ENCODE assay signal across 14 mouse cellular contexts in the genomic region with DNA sequence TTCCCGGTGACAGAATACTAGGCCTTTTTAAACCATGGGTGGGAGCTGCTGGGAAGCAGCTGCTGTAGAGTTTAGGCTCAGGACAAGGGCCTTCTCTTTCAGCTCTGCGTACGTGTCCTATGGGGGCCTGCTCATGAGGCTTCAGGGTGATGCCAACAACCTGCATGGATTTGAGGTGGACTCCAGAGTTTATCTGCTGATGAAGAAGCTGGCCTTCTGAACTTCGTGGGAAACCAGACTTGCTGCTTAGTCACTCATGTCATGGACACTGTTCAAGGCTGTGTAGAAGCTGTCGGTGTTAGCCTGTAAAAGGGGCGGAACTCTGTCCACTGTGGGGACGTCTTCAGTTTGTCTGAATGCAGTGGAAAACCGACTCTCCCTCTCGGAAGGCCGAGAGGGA. TPM values are rescaled to one million over a fixed set of nuclear protein-coding genes. Genes with fewer than 3 reads are reported as not detected.
"Had no signal": no experiment of that assay in that cellular context is flagged by ENCODE, and none has a peak within 500 bp of the region (broad histone marks: within the 10 kb centered on the region; RNA-seq: fewer than 3 reads in every experiment).

No protein-coding gene starts in this region.

- DNase-seq: lung, adult 18-20 months; lung, embryonic 14.5 days; lung, postnatal 10 days; lung, postnatal 4 days; retina, postnatal 1 day; right cerebral cortex, adult 18-20 months; right cerebral cortex, postnatal 25 days; right cerebral cortex, postnatal 4 days; spleen, adult 18-20 months; thymus, adult 18-20 months; thymus, postnatal 14 days; thymus, postnatal 36 days had no signal

RNA-seq across cellular contexts. Expression of a gene that starts 11.1 kb away (rescaled TPM):
- total RNA-seq: megakaryocyte, adult 5-6 weeks; megakaryocyte-erythroid progenitor cell, adult 5-6 weeks had no signal

RNA-seq across cellular contexts. Expression of a gene that starts 12.5 kb away (rescaled TPM):
- total RNA-seq: megakaryocyte, adult 5-6 weeks; megakaryocyte-erythroid progenitor cell, adult 5-6 weeks had no signal
